Mouse (Mus musculus): ENCODE data around the gene Vmn1r157. TPM values are rescaled to one million over a fixed set of nuclear protein-coding genes. Genes with fewer than 3 reads are reported as not detected.
"Not testable (repeated sequence)": the region's sequence is repeated elsewhere in the genome, so short reads cannot be mapped to it uniquely, and the experiment has no call there.

The Vmn1r157 gene
- not detected in 2 replicates for polyA plus RNA-seq (2015; fragmentation: Nextera tagmentation; extraction: Ambion mirVana)

DNA sequence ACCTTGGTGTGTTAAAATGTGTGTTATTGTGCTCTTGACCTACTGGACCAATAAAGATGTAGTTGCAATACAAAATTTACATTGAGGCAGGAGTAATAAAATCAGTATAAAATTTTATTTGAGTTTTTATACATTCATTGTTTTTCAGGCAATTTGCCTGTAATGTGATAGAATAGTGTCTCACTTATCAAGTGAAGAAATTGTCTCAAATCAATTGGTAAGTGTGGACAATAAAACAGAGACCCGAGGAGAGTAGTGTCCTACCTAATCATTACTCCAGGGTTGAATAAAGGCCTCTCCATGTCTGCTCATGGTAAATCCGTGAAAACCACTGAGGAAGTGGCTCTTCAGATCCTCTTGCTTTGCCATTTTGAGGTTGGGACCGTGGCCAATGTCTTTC, at the start of gene Vmn1r157:
TSS of gene Vmn1r157 (plus strand) at position 301 of the 400 bp plus-strand sequence.
- not testable (repeated sequence) for H3K36me3 ChIP-seq; H3K4me2 ChIP-seq; ATAC-seq (replicated peaks; ENCODE audit: insufficient number of reproducible peaks, insufficient read depth, low FRiP score, low read depth); H3K9ac ChIP-seq; H3K4me3 ChIP-seq; H3K4me1 ChIP-seq (replicated peaks); H3K27ac ChIP-seq; H3K27me3 ChIP-seq; H3K9me3 ChIP-seq (replicated peaks)
- WGBS = 25% methylated on average over 2 of the region's 3 CpGs

GRCm38 (mm10) chr7:22719610-22720009, 41.9 kb upstream of the Vmn1r157 start, which contains the start of gene Gm4567:
TSS of gene Gm4567 (minus strand) at chr7:22719710.
- no CpG with 5 or more reads among the region's 1 CpGs for WGBS
- not testable (repeated sequence) for H3K9ac ChIP-seq; H3K27me3 ChIP-seq; H3K4me1 ChIP-seq (replicated peaks); H3K4me3 ChIP-seq; ATAC-seq (replicated peaks; ENCODE audit: insufficient number of reproducible peaks, insufficient read depth, low FRiP score, low read depth); H3K9me3 ChIP-seq (replicated peaks); H3K27ac ChIP-seq; H3K36me3 ChIP-seq; H3K4me2 ChIP-seq

DNA sequence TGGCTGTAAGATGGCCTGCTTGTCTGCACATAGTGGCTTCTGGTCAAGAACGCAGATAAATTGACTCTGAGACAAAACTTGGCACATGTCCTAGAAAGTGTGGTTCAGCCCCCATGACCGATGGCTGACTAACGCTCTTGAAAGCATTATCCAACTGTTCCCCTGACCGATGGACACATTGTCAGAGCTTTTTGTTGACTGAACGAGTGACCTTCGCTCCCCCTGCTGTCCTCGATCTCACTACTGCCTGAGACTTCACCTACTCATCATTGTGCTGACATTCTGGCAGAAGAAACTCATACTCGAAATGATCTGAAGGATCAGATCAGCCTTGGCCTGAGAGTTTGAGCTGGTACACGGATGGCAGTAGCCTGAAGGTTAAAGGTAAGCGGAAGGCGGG, 14.5 kb downstream of the Vmn1r157 start:
- 76% methylated on average over 7 of the region's 11 CpGs for WGBS

GRCm38 (mm10) chr7:22790682-22791081, 29.2 kb downstream of the Vmn1r157 start, which contains the start of gene Vmn1r158:
TSS of gene Vmn1r158 (minus strand) at chr7:22790782.
- H3K4me1 ChIP-seq (replicated peaks); ATAC-seq (replicated peaks; ENCODE audit: insufficient number of reproducible peaks, insufficient read depth, low FRiP score, low read depth); H3K27ac ChIP-seq; H3K9me3 ChIP-seq (replicated peaks); H3K4me2 ChIP-seq; H3K4me3 ChIP-seq; H3K36me3 ChIP-seq; H3K9ac ChIP-seq; H3K27me3 ChIP-seq: not testable (repeated sequence)
- WGBS = 41% methylated on average over 2 of the region's 2 CpGs

More for the DNA sequence above, 14.5 kb downstream of the Vmn1r157 start:
- not testable (repeated sequence) for H3K4me2 ChIP-seq; H3K9me3 ChIP-seq (replicated peaks); H3K27me3 ChIP-seq; ATAC-seq (replicated peaks; ENCODE audit: insufficient number of reproducible peaks, insufficient read depth, low FRiP score, low read depth); H3K27ac ChIP-seq; H3K4me1 ChIP-seq (replicated peaks); H3K4me3 ChIP-seq; H3K36me3 ChIP-seq; H3K9ac ChIP-seq

Other genes starting within 250 kb of the Vmn1r157 start
- not detected in 2 replicates for gene Vmn1r152, start 238.7 kb upstream of the Vmn1r157 start, polyA plus RNA-seq (2015; fragmentation: Nextera tagmentation; extraction: Ambion mirVana)
- gene Gm8677, start 226.8 kb upstream of the Vmn1r157 start, polyA plus RNA-seq (2015; fragmentation: Nextera tagmentation; extraction: Ambion mirVana) = not detected in 2 replicates
- not detected in 2 replicates for gene Gm4201, start 196.4 kb upstream of the Vmn1r157 start, polyA plus RNA-seq (2015; fragmentation: Nextera tagmentation; extraction: Ambion mirVana)
- not detected in 2 replicates for gene Gm4565, start 173.6 kb upstream of the Vmn1r157 start, polyA plus RNA-seq (2015; fragmentation: Nextera tagmentation; extraction: Ambion mirVana)
- not detected in 2 replicates for gene Vmn1r155, start 103.7 kb upstream of the Vmn1r157 start, polyA plus RNA-seq (2015; fragmentation: Nextera tagmentation; extraction: Ambion mirVana)
- gene Gm8693, start 69.4 kb upstream of the Vmn1r157 start, polyA plus RNA-seq (2015; fragmentation: Nextera tagmentation; extraction: Ambion mirVana) = not detected in 2 replicates
- not detected in 2 replicates for gene Gm4567, start 42.0 kb upstream of the Vmn1r157 start, polyA plus RNA-seq (2015; fragmentation: Nextera tagmentation; extraction: Ambion mirVana)
- gene Vmn1r158, start 29.1 kb downstream of the Vmn1r157 start, polyA plus RNA-seq (2015; fragmentation: Nextera tagmentation; extraction: Ambion mirVana) = not detected in 2 replicates
- gene Vmn1r159, start 81.9 kb downstream of the Vmn1r157 start, polyA plus RNA-seq (2015; fragmentation: Nextera tagmentation; extraction: Ambion mirVana) = not detected in 2 replicates
- gene Vmn1r160, start 109.5 kb downstream of the Vmn1r157 start, polyA plus RNA-seq (2015; fragmentation: Nextera tagmentation; extraction: Ambion mirVana) = not detected in 2 replicates
- gene Gm4214, start 223.0 kb downstream of the Vmn1r157 start, polyA plus RNA-seq (2015; fragmentation: Nextera tagmentation; extraction: Ambion mirVana) = not detected in 2 replicates